Mouse (Mus musculus): Measurements from ENCODE around the gene Klk11.

GRCm38 (mm10) chr7:43826056-43826455, 51.7 kb downstream of the Klk11 start:
- no peak for TF ChIP-seq CTCF (conservative IDR thresholded peaks at IDR 0.05; ENCODE audit: insufficient read depth, insufficient read length, low read depth, low read length)
- no peak for TF ChIP-seq POLR2A (IDR thresholded peaks at IDR 0.05; ENCODE audit: low read depth, low read length)
